Mouse (Mus musculus) erythroblast, embryonic 14.5 days (primary cell): ENCODE measurements around the gene Atf5.

Source experiments
- GATA1 ChIP-seq: IDR thresholded peaks from 2 replicates; pipeline ENCODE4 v1.6.1; 2012; ENCODE audit warnings: low read length, inconsistent platforms, mixed read lengths
- TAL1 ChIP-seq: IDR thresholded peaks from 3 replicates; pipeline ENCODE4 v1.6.1; 2012; ENCODE audit warnings: low read length, inconsistent platforms, mixed read lengths

GRCm38 (mm10) chr7:44790066-44790465, 26.4 kb downstream of the Atf5 start:
- TF ChIP-seq TAL1 (no peak), GATA1 (no peak)
